Mouse (Mus musculus): ENCODE results near the gene Hba-x. TPM values are rescaled to one million over a fixed set of nuclear protein-coding genes. Genes with fewer than 3 reads are reported as not detected.

The Hba-x gene
- not detected for total RNA-seq (2021)
- long read RNA-seq, experiment 1 = 0 reads
- long read RNA-seq, experiment 2 = 0 reads

DNA sequence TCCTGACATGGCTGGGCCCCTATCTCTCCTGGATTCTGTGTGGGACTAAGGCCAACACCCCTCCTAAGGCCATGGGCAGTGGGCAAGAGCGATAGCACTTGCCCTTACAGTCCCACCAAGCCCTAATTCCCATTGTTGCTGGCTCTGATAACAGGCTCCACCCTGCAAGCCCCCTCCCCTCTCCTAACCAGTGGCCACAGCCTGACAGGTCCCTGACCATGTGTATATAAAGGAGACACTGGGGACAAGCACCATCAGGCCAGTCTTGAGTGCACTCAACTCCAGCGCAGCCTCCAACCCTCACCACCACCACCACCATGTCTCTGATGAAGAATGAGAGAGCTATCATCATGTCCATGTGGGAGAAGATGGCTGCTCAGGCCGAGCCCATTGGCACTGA lies at the start of gene Hba-x:
Gene Hba-x, plus strand, starts transcription at position 54 of the 400 bp plus-strand sequence.
- DNase-seq = no peak

DNA sequence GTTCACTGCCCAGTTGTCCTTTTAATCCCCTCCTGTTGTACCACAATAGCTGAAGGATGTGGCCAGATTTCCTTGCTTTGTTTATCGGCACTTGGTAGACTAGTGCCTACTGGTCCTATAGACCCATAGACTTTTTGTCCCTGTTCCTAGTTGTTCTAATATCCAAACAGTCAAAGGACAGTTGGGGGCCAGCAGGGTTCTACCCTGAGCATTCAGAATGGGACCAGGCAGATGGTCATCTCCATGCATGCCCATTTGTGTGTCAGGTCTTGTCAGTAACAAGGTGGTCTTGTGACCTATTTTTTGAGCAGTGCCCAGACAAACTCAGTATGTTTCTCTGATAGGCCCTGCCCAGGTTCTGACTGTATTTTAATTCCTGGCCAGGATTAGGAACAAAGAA lies 49.2 kb upstream of the Hba-x start:
- no peak for DNase-seq

DNA sequence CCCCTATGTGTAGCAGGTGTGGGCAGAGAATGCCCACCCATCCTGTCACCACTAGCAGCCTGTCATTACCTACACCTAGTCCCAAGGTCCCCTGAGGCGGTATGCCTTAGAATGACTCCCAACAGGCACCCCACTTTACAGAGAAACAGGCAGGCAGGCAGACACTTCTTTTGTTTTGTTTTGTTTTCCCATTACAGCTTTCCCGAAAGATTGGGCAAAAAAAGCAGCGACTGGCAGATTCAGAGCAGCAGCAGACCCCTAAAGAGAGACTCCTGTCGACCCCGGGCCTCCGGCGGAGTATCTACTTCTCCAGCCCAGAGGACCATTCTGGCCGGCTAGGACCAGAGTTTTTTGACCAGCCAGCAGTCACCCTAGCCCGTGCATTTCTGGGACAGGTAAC lies 48.6 kb upstream of the Hba-x start:
- DNase-seq = no peak

DNA sequence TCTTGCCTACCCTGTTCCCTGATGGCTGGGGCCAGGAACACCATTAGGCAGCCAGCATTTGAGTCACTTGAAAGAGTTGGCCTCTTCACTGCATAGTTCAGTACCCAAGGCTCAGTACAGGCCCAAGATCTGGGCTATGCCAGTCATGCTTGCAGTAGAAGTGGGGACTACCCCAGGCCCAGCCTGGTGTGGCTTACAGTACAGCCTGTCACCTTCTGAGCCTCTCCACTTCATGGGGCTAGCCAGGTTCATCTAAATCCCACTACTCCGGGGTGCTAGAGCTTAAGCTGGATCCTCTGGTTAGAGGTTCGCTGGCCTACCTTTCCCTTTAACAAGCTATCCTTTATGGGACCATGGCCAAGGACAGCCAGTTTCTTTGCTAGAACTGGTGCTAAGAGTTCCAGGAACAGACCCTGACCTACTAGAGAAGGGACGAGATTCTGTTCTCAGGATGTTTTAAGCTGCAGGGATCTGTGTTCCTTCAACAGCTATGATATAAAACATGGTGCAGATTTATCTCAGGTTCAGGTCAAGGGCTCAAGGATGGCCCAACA lies 47.8 kb upstream of the Hba-x start:
- no peak for DNase-seq

DNA sequence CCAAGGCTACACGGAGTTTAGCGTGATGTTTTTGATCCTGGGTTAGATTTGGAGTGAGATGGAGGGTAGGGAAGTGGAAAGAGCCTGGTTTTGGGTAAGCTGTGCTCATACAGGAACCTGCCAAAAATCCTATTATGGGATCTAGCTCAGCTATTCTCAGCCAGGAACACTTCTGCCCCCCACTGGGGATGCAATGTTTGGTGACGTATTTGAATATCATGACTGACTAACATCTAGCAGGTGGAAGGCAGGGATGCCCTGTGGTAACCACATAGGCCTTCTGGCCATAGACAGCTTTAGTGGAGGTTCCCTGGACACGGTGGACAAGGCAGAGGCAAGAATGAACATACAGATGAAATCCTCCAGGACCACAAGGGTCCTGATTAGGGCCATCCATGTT lies 46.0 kb upstream of the Hba-x start:
- no peak for DNase-seq

DNA sequence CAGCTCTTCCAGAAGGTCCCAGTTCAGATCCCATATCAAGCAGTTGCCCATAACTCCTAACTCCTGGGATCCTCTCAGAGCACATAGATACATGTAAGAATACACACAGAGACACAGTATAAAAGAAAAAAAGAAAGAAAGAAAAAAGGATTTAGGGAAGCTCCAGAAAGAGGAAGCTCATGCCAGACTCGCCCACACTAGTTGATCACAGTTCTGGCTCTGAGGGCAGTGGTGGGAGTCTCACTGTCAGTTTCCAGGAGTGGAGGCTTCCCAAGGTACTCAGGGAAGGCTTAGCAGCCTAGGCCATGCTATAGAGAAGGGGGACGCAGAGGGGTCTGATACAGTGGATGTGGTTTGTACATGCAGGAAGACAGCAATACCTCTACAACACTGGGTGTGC lies 45.1 kb upstream of the Hba-x start:
- DNase-seq = no peak

DNA sequence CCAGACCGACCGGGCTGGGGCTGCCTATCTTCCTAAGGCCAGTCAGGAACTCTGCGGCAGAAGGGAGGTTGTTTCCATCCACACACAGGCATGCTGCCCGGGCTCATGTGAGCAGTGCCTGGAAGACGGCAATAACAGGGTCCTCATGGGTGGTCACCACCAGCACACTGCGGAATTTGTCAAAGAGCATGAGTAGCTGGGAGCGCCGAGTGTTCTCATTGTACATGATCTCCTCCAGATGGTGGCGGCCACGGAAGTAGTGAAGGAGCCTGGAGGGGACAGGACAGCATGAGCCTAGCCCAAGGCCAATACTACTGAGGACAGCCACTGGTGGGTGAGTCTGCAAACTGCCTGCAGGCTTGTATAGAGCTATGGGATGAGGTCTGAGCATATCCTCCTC lies 43.4 kb upstream of the Hba-x start:
- no peak for DNase-seq

DNA sequence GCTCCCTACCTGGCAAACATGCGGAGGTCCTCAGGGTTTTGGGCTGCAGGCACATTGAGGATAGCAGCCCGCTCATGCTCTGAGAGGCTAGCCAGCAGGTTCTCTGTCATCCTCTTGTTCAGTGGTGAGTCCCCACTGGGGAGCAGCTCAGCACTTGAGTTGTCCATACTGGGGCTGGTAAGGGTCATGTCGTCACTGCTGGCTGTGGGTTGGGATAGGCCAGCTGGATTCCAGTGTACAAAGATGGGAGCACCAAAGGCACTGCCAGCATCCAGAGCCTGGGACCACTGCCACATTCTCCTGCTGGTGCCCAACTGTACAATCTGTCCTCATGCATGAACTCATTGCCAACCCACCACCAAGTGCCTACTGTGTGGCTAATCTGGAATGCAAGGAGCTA lies 42.3 kb upstream of the Hba-x start:
- DNase-seq = no peak

DNA sequence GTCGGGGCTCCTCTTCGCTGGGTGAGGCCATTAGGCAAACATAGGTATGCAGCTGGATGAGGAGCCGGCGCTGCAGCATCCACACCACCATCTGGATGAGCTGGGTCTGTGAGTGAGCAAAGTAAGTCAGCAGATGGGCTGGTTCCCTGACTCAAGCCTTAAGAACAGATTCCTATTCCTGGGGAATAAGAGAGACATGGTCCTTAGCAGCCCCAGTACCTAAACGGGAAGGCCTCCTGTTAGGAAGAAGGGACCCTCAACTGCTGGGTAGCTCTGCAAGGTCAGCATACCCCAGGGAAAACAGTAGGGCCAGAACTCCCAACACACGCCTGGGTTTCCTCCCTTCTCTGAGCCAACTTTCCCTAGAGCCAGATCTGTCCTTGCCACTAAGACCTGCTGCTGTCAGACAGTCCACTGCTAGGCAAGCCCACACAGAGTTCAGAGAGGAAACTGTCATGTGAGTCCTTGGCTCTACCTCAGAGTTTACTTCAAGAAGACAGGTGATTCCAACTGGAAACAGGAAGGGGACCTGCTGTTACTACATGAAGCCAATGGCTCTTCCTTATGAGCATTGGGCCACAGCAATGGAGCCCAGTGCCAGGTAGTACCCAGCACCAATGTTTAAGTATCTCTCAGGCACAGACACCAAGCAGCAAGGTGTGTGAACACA lies 41.2 kb upstream of the Hba-x start:
- no peak for DNase-seq

DNA sequence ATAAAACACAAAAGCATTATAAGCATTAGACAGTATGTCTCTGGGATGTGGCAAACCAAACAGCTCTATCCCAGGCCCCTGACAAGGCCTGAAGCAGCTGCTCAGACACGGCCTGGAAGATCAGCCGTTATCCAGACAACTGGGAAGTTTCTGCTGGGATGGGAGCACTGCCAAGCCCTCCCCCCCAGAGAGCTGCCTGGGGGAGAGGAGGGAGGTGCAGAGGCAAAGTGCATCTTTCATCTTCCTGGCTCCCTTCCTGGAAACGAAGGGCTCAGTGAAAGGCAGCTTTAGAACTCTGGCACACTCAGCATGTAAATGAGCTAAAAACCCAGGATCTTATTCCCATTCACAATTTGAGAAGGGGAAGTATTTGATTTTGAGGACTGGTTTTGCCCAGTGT lies 40.6 kb upstream of the Hba-x start:
- peak; percentile 80 to 87 for DNase-seq

DNA sequence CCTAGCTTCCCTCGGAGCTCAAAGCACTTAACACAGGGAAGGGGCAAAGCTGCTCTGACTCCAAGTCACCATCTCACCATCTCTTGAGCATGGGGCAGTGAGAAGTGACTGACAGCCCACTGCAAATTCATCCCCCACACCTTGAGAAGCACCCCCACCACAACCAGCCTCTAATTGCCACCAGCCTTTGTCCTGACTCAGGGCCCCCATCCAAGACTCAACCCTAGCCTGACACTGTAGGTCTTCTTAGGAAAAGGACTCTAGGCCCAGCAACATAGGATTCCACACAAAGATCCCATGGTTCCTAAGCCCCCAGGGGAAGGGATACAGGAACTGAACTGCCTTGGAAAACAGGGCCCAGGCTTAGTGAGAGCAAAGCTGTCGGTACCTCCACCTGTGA lies 40.1 kb upstream of the Hba-x start:
- no peak for DNase-seq

DNA sequence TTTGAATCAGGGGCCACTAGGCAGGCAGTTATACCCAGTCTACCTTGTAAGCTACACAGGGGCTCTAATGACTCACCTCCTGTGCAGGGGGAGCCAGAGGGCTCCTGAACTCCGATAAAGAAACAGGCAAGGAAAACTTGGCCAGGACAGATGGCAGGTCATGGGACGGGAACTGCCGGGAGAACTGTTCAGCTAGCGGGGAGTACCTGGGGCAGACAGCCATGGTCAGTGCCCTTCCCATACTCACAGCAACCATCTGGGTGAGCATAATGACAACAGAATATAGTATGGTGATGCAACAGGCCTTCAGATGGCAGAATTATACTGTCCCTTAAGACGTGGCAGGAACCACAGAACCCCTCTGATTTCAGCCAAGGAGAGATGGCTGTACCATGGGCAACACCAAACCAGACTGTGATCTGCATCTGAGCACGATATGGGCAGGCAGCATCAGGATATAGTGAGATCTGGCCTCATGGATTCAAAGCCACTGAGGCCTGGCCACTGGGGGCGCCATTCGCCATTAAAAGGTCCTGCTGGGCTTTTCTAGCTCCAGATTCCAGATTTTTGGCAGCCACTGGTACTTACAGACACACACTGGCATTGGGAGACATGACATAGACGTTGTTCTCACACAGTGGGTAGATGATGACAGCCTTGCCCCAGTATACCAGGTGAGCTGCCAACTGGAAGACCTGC lies 39.3 kb upstream of the Hba-x start:
- DNase-seq = peak; percentile 56 to 75

DNA sequence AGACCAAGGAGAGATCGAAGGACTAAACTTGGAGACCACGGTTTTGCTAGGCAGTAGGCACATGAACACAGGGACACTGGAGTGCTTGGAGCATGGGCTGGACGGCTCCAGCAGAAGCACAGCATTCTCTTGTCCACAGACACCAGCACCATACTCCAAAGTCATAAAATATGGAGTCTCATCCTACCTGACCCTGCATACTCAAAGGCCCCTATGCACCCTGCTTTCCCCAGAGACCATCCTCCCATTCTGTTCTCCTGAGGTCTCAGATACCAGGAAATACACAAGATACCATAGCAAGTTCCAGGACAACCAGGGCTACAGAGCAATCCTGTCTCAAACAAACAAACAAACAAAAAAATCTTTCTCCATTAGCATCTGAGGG lies 38.8 kb upstream of the Hba-x start:
- no peak for DNase-seq

DNA sequence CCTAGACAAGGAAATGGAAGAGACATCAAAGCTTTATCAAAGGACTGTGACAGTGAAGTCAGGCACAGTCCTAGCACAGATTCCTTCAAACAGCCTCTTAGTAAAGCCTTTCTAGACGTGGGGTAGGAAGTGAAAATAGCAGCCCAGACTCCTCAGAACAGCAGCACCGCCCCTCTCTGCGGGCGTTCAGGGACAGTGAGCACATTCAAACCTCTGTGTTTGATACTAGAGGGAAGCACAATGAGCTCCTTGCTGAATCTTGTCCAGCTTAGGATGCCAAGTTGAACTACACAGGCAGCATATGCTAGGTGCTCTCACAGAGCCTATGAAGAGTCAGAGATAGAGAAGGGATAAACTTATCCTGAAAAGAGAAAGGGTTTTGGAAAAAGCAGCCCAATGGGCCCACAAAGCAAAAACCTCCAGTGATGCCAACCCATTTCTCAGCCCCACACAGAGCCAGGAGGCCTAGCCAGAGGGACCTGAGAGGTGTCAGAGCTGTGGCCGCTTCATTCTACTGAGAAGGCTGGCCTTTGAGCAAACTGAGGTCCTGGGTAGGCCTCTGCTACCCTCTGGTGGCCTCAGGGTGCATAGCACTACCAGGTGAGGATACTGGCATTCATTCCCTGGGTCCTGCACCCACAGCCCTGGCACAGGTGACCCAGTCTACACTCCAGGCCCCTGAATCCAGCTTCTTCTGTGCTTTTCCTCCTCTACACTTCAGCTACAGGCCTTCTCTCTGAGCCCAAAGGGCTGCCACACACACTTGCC lies 37.9 kb upstream of the Hba-x start:
- DNase-seq = peak; percentile 73 to 80

DNA sequence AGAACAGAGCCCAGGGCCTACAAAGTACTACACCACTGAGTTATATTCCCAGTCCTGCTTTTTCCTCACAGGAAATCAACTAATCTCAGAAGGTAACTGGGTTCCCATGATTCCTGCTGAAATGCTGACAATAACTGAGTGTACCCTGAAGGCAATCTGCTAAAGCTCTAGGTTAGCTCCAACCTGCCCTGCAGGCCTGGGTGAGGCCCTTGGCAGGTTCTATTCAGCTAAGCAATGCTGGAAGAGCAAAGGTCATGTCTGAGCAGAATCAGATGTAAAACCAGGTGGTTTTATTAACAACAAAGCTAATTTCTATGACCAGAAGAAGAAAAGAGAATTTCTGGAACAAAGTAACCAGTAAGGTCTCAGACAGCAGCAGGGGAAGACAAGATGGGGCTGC lies 34.8 kb upstream of the Hba-x start:
- no peak for DNase-seq

DNA sequence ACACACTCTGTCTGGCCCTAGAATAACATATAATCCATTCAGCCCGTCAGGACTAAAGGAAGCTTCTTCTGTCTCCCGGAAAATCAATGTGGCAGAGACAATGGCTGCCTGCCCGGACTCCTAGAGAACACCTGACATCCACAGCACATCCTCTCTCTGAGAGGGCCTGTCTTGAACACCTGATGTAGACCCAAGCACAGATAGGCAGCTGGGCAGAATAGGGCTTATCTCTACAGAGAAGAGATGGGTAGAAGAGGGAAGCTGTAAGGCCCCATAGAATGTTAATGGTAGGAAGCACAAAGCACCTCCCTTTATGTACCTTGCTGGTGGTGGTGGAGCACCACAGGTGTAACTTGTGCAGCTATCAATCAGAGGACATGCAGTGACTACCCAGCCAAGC lies 34.0 kb upstream of the Hba-x start:
- no peak for DNase-seq

DNA sequence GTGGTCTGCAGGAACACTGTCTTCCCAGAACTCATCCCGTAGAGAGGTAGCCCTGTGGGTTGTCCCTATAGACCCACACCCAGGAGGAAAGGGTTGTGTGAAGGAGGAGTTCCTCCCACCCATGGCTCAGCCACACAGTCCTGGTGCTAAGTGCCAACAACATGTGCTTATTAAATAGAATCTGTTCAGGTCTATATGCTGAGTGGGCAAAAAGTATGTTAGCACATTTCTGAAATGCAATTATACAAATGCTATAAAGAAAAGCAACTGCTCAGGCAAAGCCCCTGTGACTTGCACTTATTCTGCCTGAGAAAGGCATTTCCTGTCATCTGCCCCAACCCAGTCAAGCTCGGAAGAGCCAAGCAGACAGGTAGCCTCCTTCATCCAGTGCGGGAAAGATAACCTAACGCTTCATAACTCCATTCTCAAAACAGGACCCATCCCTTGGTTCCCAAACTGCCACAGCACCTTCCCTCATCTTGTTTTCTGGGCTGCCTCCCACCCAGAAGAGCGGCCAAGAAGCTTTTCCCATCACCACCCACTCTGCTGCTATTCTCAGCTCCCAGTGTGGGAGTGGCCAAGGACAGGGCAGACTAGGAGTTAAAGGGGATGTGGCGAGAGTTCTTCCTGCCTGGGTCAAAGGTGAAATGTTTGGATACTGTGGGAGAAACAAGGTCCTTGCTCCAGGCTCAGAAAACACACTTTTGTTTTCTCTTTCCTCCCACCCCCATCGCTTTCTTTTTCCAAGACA lies 32.8 kb upstream of the Hba-x start:
- DNase-seq = no peak

DNA sequence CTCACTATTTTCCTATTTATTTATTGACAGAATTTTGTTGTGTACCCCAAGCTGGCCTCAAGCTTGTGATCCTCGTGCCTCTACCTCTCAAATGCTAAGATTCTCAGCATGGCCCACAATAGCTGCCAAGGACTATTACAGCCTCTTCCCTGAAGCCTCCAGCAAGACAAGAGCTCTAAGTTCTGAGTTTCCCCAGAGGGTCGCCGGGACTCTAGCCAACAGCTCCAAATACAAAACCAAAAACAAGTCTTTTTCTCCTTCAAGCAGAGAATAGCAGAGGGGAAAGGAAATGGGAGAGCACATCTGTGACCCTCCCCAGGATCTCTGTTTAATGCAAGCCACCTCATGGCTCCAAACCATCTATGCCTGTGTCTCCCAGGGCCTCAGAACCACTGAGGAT lies 32.1 kb upstream of the Hba-x start:
- no peak for DNase-seq

DNA sequence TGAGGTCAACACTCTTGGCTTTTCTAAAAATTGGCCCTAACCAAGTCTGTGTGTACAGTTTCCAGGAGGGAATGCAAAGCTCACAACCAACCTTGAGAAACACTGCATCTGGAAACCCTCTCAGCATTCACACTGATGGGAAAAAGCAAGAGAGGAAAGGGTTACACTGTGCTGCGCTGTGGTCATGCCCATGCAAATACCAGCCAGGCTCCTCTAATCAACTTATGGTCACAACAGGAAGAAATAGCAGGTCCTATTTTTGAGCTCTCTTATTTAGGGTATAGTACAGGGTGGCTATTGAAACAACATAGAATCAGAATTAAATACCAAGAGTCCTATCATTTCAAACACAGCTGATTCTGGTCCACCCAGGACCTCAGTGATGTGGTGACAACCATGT lies 31.6 kb upstream of the Hba-x start:
- DNase-seq = no peak

DNA sequence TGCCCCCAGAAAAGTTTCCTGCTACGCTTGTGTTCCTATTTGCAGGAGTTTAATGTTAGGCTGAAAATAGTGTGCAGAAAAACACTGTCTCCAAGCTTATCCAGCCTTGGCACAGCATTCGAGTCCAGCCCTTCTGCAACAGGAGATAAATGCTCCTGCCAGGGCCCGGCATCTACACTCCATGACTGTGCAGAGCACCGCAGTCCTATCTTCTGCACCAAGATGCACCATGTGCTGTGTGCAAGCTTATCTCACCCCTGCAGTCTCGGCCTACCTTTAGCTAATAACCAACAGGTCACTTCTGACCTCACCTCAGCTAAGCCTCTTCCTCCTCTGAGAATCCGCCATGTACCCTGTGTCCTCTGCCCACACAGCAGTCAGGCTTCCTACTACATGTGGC lies 30.6 kb upstream of the Hba-x start:
- DNase-seq = no peak

DNA sequence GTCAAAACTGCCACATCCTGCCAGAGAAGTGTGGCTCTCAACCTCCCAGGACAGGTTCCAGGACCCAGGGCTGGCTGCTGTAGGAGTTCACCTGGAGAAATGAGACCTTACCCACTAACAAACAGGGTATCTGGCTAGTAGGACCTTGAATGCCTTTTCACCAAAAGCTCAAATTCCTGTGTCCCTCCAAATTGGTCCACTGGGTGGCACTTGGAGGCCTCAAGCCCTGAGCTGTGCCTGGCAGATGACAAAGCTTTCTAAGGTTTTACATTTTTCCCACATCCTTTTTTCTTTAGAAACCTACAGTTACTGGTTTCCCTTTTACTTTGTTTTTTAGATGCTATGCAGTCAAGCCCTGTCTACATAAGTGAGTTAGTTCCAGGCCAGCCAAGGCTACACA lies 29.1 kb upstream of the Hba-x start:
- no peak for DNase-seq

DNA sequence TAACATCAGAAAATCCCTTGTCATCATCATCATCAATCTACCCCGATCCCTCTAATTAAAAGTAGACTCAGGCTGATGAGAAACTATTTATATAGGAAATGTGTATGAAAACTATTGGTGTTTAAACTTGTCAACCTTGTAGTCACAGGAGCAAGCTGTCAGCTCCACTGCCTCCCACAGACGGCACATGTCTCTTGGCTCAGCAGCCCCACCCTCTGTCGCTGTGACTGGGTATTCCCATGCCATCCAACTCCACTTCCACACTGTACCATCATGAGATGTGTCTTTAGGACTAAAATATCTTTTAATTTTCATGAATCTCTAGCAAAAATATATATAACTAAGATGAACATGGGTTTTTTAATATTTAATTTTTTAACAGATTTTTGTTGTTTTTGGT lies 27.9 kb upstream of the Hba-x start:
- DNase-seq = no peak
